In the genomic region with DNA sequence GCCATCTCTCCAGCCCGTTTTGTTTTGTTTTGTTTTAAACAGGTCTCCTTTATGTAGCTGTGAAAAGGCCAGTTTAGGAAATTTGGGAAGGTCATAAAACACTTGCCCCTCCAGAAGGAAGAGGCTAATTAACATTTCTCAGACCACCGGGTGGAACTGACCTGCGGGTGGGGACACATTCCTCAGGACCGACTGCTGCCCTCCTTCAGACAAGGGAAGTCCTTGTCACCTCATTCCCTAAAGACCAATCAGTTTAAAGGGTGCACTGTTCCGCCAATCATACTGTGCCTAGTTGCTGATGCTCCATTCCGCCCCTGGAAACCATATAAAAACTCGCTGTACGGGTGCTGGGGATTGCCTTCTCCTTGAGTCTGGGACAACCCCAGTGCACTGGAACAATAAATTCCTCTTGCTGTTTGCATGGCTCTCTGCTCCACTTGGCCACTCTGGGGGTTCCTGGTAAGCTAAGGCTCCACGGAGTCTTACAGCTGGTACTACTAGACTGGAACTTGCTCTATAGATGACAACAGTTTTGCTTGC, we compare ENCODE assay signal across 16 mouse cellular contexts. TPM values are rescaled to one million over a fixed set of nuclear protein-coding genes. Genes with fewer than 3 reads are reported as not detected.
DNase-seq lines count a peak whose midpoint lies in the region; ATAC-seq and TF ChIP-seq lines count a peak whose summit lies in the region.
"Had no signal": no experiment of that assay in that cellular context is flagged by ENCODE, and none has a peak within 500 bp of the region (broad histone marks: within the 10 kb centered on the region; RNA-seq: fewer than 3 reads in every experiment).

No protein-coding gene starts in this region.

- no peak overlapping the region for H3K4me3 ChIP-seq in forebrain, embryonic 10.5 days
- no peak overlapping the region for H3K4me3 ChIP-seq in forebrain, embryonic 16.5 days (replicated peaks; ENCODE audit: low read length)
- H3K4me3 ChIP-seq in heart, postnatal 0 days (ENCODE audit: low read depth, low read length), result no peak overlapping the region
- H3K4me3 ChIP-seq in heart, adult 2 months, result no peak overlapping the region
- no peak overlapping the region; the same call in 1 of the 2 replicates for H3K4me3 ChIP-seq in lung, embryonic 14.5 days (ENCODE audit: low read depth, low read length)
- 0 out of 2 replicates have a peak overlapping the region, but pooled peaks have one; percentile 1 for H3K4me3 ChIP-seq in limb, embryonic 14.5 days (replicated peaks; ENCODE audit: low read length)
- H3K4me3 ChIP-seq: erythroblast, embryonic 14.5 days had no signal

- TF ChIP-seq EP300 in heart, postnatal 0 days (IDR thresholded peaks at IDR 0.05; ENCODE audit: low read depth), result no peak
- TF ChIP-seq EP300 in heart, adult 2 months (IDR thresholded peaks at IDR 0.05; ENCODE audit: insufficient read depth, low read depth, low read length), result no peak

- no peak overlapping the region for H3K9ac ChIP-seq in forebrain, embryonic 16.5 days (replicated peaks; ENCODE audit: low read depth, low read length)
- no peak overlapping the region for H3K9ac ChIP-seq in heart, postnatal 0 days (replicated peaks; ENCODE audit: low read depth, low read length)
- H3K9ac ChIP-seq in heart, adult 2 months (ENCODE audit: low read depth, low read length), result no peak overlapping the region
- no peak overlapping the region for H3K9ac ChIP-seq in lung, embryonic 14.5 days
- H3K9ac ChIP-seq in limb, embryonic 14.5 days (ENCODE audit: low read depth, low read length, severe bottlenecking), result no peak overlapping the region

- H3K27ac ChIP-seq in forebrain, embryonic 10.5 days, result 0 out of 2 replicates have a peak overlapping the region, but pooled peaks have one; percentile 58
- H3K27ac ChIP-seq in forebrain, embryonic 16.5 days (ENCODE audit: low read length), result no peak overlapping the region
- H3K27ac ChIP-seq in heart, postnatal 0 days (ENCODE audit: low read depth), result no peak overlapping the region
- H3K27ac ChIP-seq in heart, adult 2 months, result no peak overlapping the region
- H3K27ac ChIP-seq in lung, embryonic 14.5 days (ENCODE audit: low read depth), result peak overlapping the region; percentile 42; the same call in 1 of the 2 replicates
- peak overlapping the region; percentile 48 for H3K27ac ChIP-seq in limb, embryonic 14.5 days (replicated peaks; ENCODE audit: low read depth, low read length)
- H3K27ac ChIP-seq: stomach, postnatal 0 days had no signal

- H3K4me2 ChIP-seq in forebrain, embryonic 16.5 days (ENCODE audit: low read length), result no peak overlapping the region
- H3K4me2 ChIP-seq in heart, postnatal 0 days (ENCODE audit: low read depth, low read length), result no peak overlapping the region
- peak overlapping the region; percentile 1; the same call in 1 of the 2 replicates for H3K4me2 ChIP-seq in lung, embryonic 14.5 days
- H3K4me2 ChIP-seq in limb, embryonic 14.5 days (replicated peaks; ENCODE audit: low read depth, low read length, severe bottlenecking), result no peak overlapping the region

- WGBS in forebrain, embryonic 10.5 days, result 74% methylated on average over 9 of the region's 9 CpGs
- WGBS in forebrain, embryonic 16.5 days, result 70% methylated on average over 9 of the region's 9 CpGs
- 55% methylated on average over 9 of the region's 9 CpGs for WGBS in heart, postnatal 0 days
- WGBS in heart, adult 2 months, result 59% methylated on average over 9 of the region's 9 CpGs
- 52% methylated on average over 9 of the region's 9 CpGs for WGBS in lung, embryonic 14.5 days
- WGBS in limb, embryonic 14.5 days, result 24% methylated on average over 9 of the region's 9 CpGs

- peaks cover 60% of the 10 kb centered on the region for H3K4me1 ChIP-seq in forebrain, embryonic 10.5 days
- H3K4me1 ChIP-seq in forebrain, embryonic 16.5 days (replicated peaks; ENCODE audit: control insufficient read depth, insufficient read depth, low read length), result peaks cover 18% of the 10 kb centered on the region
- H3K4me1 ChIP-seq in heart, postnatal 0 days (ENCODE audit: control insufficient read depth, insufficient read depth), result peaks cover 13% of the 10 kb centered on the region; the same call in 1 of the 2 replicates
- H3K4me1 ChIP-seq in heart, adult 2 months (ENCODE audit: control insufficient read depth, insufficient read depth, low read length), result peaks cover 2% of the 10 kb centered on the region
- H3K4me1 ChIP-seq in lung, embryonic 14.5 days (ENCODE audit: insufficient read depth), result peaks cover 19% of the 10 kb centered on the region; the same call in 1 of the 2 replicates
- peaks cover 41% of the 10 kb centered on the region for H3K4me1 ChIP-seq in limb, embryonic 14.5 days (ENCODE audit: control insufficient read depth, insufficient read depth, low read length)

- H3K79me2 ChIP-seq in heart, adult 2 months (replicated peaks; ENCODE audit: control insufficient read depth, insufficient read depth, low read length), result no peaks in the 10 kb centered on the region

- no peaks in the 10 kb centered on the region for H3K27me3 ChIP-seq in forebrain, embryonic 10.5 days (ENCODE audit: poor library complexity, severe bottlenecking)
- no peaks in the 10 kb centered on the region for H3K27me3 ChIP-seq in forebrain, embryonic 16.5 days (replicated peaks; ENCODE audit: control insufficient read depth, insufficient read depth, low read length)
- H3K27me3 ChIP-seq in heart, postnatal 0 days (ENCODE audit: control insufficient read depth, insufficient read depth, low read length), result no peaks in the 10 kb centered on the region
- H3K27me3 ChIP-seq in heart, adult 2 months (ENCODE audit: control insufficient read depth, insufficient read depth, low read length), result no peaks in the 10 kb centered on the region
- H3K27me3 ChIP-seq in lung, embryonic 14.5 days (ENCODE audit: insufficient read depth, low read length), result no peaks in the 10 kb centered on the region
- no peaks in the 10 kb centered on the region for H3K27me3 ChIP-seq in limb, embryonic 14.5 days (ENCODE audit: control insufficient read depth, insufficient read depth, low read length)

- no peak for TF ChIP-seq POLR2A in heart, adult 2 months (IDR thresholded peaks at IDR 0.05; ENCODE audit: insufficient read depth, low read depth, low read length)
- no peak for TF ChIP-seq POLR2A in limb, embryonic 14.5 days (IDR thresholded peaks at IDR 0.05; ENCODE audit: borderline replicate concordance, extremely low read depth, insufficient read depth, insufficient read length)

- no peak for DNase-seq in forebrain, embryonic 10.5 days (ENCODE audit: extremely low spot score, low spot score)
- peak; percentile 4 for DNase-seq in heart, postnatal 0 days (ENCODE audit: low spot score)
- no peak for DNase-seq in heart, adult 2 months
- no peak for DNase-seq in lung, embryonic 14.5 days
- DNase-seq in lung, adult 18-20 months, result no peak
- DNase-seq in limb, embryonic 14.5 days (ENCODE audit: low spot score), result no peak
- no peak for DNase-seq in cerebellum, adult 9-11 months
- DNase-seq: adrenal gland, adult 2 months; cerebellum, adult 18-20 months; heart, adult 18-20 months; kidney, postnatal 36 days; layer of hippocampus, postnatal 36 days; lung, adult 2 months had no signal

- no peak for TF ChIP-seq CTCF in heart, postnatal 0 days (IDR thresholded peaks at IDR 0.05; ENCODE audit: low read depth)
- TF ChIP-seq CTCF in heart, adult 2 months (IDR thresholded peaks at IDR 0.05), result no peak
- no peak for TF ChIP-seq CTCF in lung, embryonic 14.5 days (IDR thresholded peaks at IDR 0.05; ENCODE audit: low read depth)

- no peaks in the 10 kb centered on the region for H3K9me3 ChIP-seq in forebrain, embryonic 10.5 days
- no peaks in the 10 kb centered on the region for H3K9me3 ChIP-seq in forebrain, embryonic 16.5 days (ENCODE audit: control insufficient read depth, low read length)
- H3K9me3 ChIP-seq in heart, postnatal 0 days (replicated peaks; ENCODE audit: control insufficient read depth, low read length), result no peaks in the 10 kb centered on the region
- no peaks in the 10 kb centered on the region for H3K9me3 ChIP-seq in lung, embryonic 14.5 days (ENCODE audit: low read depth, low read length)
- no peaks in the 10 kb centered on the region for H3K9me3 ChIP-seq in limb, embryonic 14.5 days (ENCODE audit: control insufficient read depth, low read length)

- no peak for ATAC-seq in forebrain, embryonic 16.5 days
- ATAC-seq in heart, postnatal 0 days (ENCODE audit: insufficient read depth, low read depth), result no peak
- ATAC-seq in lung, embryonic 14.5 days (ENCODE audit: insufficient read depth), result no peak
- ATAC-seq in limb, embryonic 14.5 days (ENCODE audit: low FRiP score, low read depth), result no peak

- intact Hi-C loops in heart, adult 2 months (cut with DNase I), result no loop called here

- no peaks in the 10 kb centered on the region for H3K36me3 ChIP-seq in forebrain, embryonic 10.5 days (replicated peaks)
- H3K36me3 ChIP-seq in forebrain, embryonic 16.5 days (ENCODE audit: control insufficient read depth, insufficient read depth), result no peaks in the 10 kb centered on the region
- H3K36me3 ChIP-seq in heart, postnatal 0 days (replicated peaks; ENCODE audit: control insufficient read depth, insufficient read depth, low read length), result no peaks in the 10 kb centered on the region
- H3K36me3 ChIP-seq in heart, adult 2 months (ENCODE audit: control insufficient read depth, insufficient read depth, low read length), result no peaks in the 10 kb centered on the region
- H3K36me3 ChIP-seq in lung, embryonic 14.5 days (ENCODE audit: insufficient read depth), result no peaks in the 10 kb centered on the region
- no peaks in the 10 kb centered on the region for H3K36me3 ChIP-seq in limb, embryonic 14.5 days (ENCODE audit: control insufficient read depth, insufficient read depth, low read length)

RNA-seq across cellular contexts. Expression of a gene that starts 9.5 kb away (rescaled TPM):
- polyA plus RNA-seq in forebrain, embryonic 10.5 days (2016; fragmentation: Nextera tagmentation; extraction: Ambion mirVana), result 91.4 and 96.9 TPM in 2 replicates
- 22.5 and 25.5 TPM in 2 replicates for polyA plus RNA-seq in forebrain, embryonic 16.5 days (2015; fragmentation: Nextera tagmentation; extraction: Ambion mirVana)
- 17.0 and 23.2 TPM in 2 replicates for total RNA-seq in heart, postnatal 0 days (2014; rRNA removed; ENCODE audit: low replicate concordance)
- 33.3 and 38.3 TPM in 2 replicates for polyA plus RNA-seq in heart, postnatal 0 days (2015; fragmentation: Nextera tagmentation; extraction: Ambion mirVana)
- total RNA-seq in heart, adult 2 months (2021), result 10 to 100 TPM; 11.8 to 13.0 TPM
- 6.8 and 8.1 TPM in 2 replicates for polyA plus RNA-seq in heart, adult 2 months (2012; rRNA removed)
- polyA plus RNA-seq in lung, embryonic 14.5 days (2014; fragmentation: Nextera tagmentation; extraction: Ambion mirVana), result 81.7 and 83.8 TPM in 2 replicates
- 33.3 and 38.2 TPM in 2 replicates for polyA plus RNA-seq in limb, embryonic 14.5 days (2012; rRNA removed)
- polyA plus RNA-seq in limb, embryonic 14.5 days (2014; fragmentation: Nextera tagmentation; extraction: Ambion mirVana), result 66.0 and 70.1 TPM in 2 replicates

RNA-seq across cellular contexts. Expression of a gene that starts 32.9 kb away (rescaled TPM):
- 68.8 and 69.3 TPM in 2 replicates for polyA plus RNA-seq in forebrain, embryonic 10.5 days (2016; fragmentation: Nextera tagmentation; extraction: Ambion mirVana)
- polyA plus RNA-seq in forebrain, embryonic 16.5 days (2015; fragmentation: Nextera tagmentation; extraction: Ambion mirVana), result 63.4 and 73.3 TPM in 2 replicates
- 98.3 and 116 TPM in 2 replicates for total RNA-seq in heart, postnatal 0 days (2014; rRNA removed; ENCODE audit: low replicate concordance)
- polyA plus RNA-seq in heart, postnatal 0 days (2015; fragmentation: Nextera tagmentation; extraction: Ambion mirVana), result 28.4 and 29.5 TPM in 2 replicates
- total RNA-seq in heart, adult 2 months (2021), result 10 to 100 TPM; 32.0 to 37.4 TPM
- polyA plus RNA-seq in heart, adult 2 months (2012; rRNA removed), result 39.9 and 50.8 TPM in 2 replicates
- polyA plus RNA-seq in lung, embryonic 14.5 days (2014; fragmentation: Nextera tagmentation; extraction: Ambion mirVana), result 66.1 and 68.6 TPM in 2 replicates
- polyA plus RNA-seq in limb, embryonic 14.5 days (2012; rRNA removed), result 144 and 158 TPM in 2 replicates
- polyA plus RNA-seq in limb, embryonic 14.5 days (2014; fragmentation: Nextera tagmentation; extraction: Ambion mirVana), result 71.0 and 71.7 TPM in 2 replicates

RNA-seq across cellular contexts. Expression of a gene that starts 34.5 kb away (rescaled TPM):
- polyA plus RNA-seq in forebrain, embryonic 10.5 days (2016; fragmentation: Nextera tagmentation; extraction: Ambion mirVana), result 31.3 and 31.5 TPM in 2 replicates
- polyA plus RNA-seq in forebrain, embryonic 16.5 days (2015; fragmentation: Nextera tagmentation; extraction: Ambion mirVana), result 15.5 and 15.7 TPM in 2 replicates
- 68.0 and 83.6 TPM in 2 replicates for total RNA-seq in heart, postnatal 0 days (2014; rRNA removed; ENCODE audit: low replicate concordance)
- polyA plus RNA-seq in heart, postnatal 0 days (2015; fragmentation: Nextera tagmentation; extraction: Ambion mirVana), result 6.2 and 6.9 TPM in 2 replicates
- total RNA-seq in heart, adult 2 months (2021), result 10 to 100 TPM; 30.5 to 31.0 TPM
- polyA plus RNA-seq in heart, adult 2 months (2012; rRNA removed), result 45.3 and 50.5 TPM in 2 replicates
- polyA plus RNA-seq in lung, embryonic 14.5 days (2014; fragmentation: Nextera tagmentation; extraction: Ambion mirVana), result 29.8 and 33.8 TPM in 2 replicates
- polyA plus RNA-seq in limb, embryonic 14.5 days (2012; rRNA removed), result 68.8 and 86.2 TPM in 2 replicates
- 18.5 and 19.8 TPM in 2 replicates for polyA plus RNA-seq in limb, embryonic 14.5 days (2014; fragmentation: Nextera tagmentation; extraction: Ambion mirVana)

RNA-seq across cellular contexts. Expression of a gene that starts 48.1 kb away (rescaled TPM):
- polyA plus RNA-seq in forebrain, embryonic 10.5 days (2016; fragmentation: Nextera tagmentation; extraction: Ambion mirVana), result 4.9 and 5.8 TPM in 2 replicates
- polyA plus RNA-seq in forebrain, embryonic 16.5 days (2015; fragmentation: Nextera tagmentation; extraction: Ambion mirVana), result 2.6 and 2.9 TPM in 2 replicates
- total RNA-seq in heart, postnatal 0 days (2014; rRNA removed; ENCODE audit: low replicate concordance), result 4.4 and 4.8 TPM in 2 replicates
- 8.7 and 9.8 TPM in 2 replicates for polyA plus RNA-seq in heart, postnatal 0 days (2015; fragmentation: Nextera tagmentation; extraction: Ambion mirVana)
- 1 to 10 TPM; 3.0 to 3.7 TPM for total RNA-seq in heart, adult 2 months (2021)
- 4.0 and 7.7 TPM in 2 replicates for polyA plus RNA-seq in heart, adult 2 months (2012; rRNA removed)
- polyA plus RNA-seq in lung, embryonic 14.5 days (2014; fragmentation: Nextera tagmentation; extraction: Ambion mirVana), result 12.0 and 12.5 TPM in 2 replicates
- polyA plus RNA-seq in limb, embryonic 14.5 days (2012; rRNA removed), result 7.1 and 7.6 TPM in 2 replicates
- polyA plus RNA-seq in limb, embryonic 14.5 days (2014; fragmentation: Nextera tagmentation; extraction: Ambion mirVana), result 5.6 and 6.2 TPM in 2 replicates

Comparison
In these comparisons a context has a peak if more than half of its experiments do, and no peak if none do; other contexts are left out.
1. H3K27ac ChIP-seq: peak in forebrain, embryonic 10.5 days (single experiment), lung, embryonic 14.5 days (single experiment) and limb, embryonic 14.5 days (single experiment); none in forebrain, embryonic 16.5 days (single experiment), heart, postnatal 0 days (single experiment) and heart, adult 2 months (single experiment).